Mouse (Mus musculus): ENCODE results near the gene Psmg4. TPM values are rescaled to one million over a fixed set of nuclear protein-coding genes. Genes with fewer than 3 reads are reported as not detected.
A peak's percentile ranks its signal among the peaks of the same experiment; 100 is the strongest.

Psmg4 gene
- polyA plus RNA-seq, 1 experiment: 45.3 TPM

- Histone ChIP-seq H3K4me3 (replicated peaks; ENCODE audit: insufficient read depth, low read depth, low read length) (no peak overlapping the region), H3K27me3 (ENCODE audit: control insufficient read depth, insufficient read depth, low read length) (no peaks in the 10 kb centered on the region), H3K4me1 (ENCODE audit: control insufficient read depth, insufficient read depth, low read length) (no peaks in the 10 kb centered on the region), H3K27ac (ENCODE audit: insufficient read depth, low read length) (no peak overlapping the region)
- no peak for DNase-seq
- WGBS: 37% methylated on average over 4 of the region's 4 CpGs
- no peak for TF ChIP-seq CTCF (IDR thresholded peaks at IDR 0.05; ENCODE audit: borderline replicate concordance, insufficient read depth, low read depth, low read length)
- no peak for TF ChIP-seq POLR2A (IDR thresholded peaks at IDR 0.05; ENCODE audit: borderline replicate concordance, insufficient read depth, low read length)
These were observed 48.6 kb downstream of the Psmg4 start for GRCm38 (mm10) chr13:34211261-34211775.

- H3K4me3 ChIP-seq (replicated peaks; ENCODE audit: insufficient read depth, low read depth, low read length): no peak overlapping the region
- no peaks in the 10 kb centered on the region for H3K4me1 ChIP-seq (ENCODE audit: control insufficient read depth, insufficient read depth, low read length)
- WGBS: 84% methylated on average over 10 of the region's 10 CpGs
- H3K27me3 ChIP-seq (ENCODE audit: control insufficient read depth, insufficient read depth, low read length): no peaks in the 10 kb centered on the region
- no peak overlapping the region for H3K27ac ChIP-seq (ENCODE audit: insufficient read depth, low read length)
- TF ChIP-seq CTCF (IDR thresholded peaks at IDR 0.05; ENCODE audit: borderline replicate concordance, insufficient read depth, low read depth, low read length) (no peak), POLR2A (IDR thresholded peaks at IDR 0.05; ENCODE audit: borderline replicate concordance, insufficient read depth, low read length) (no peak)
- no peak for DNase-seq
These were observed 50.0 kb downstream of the Psmg4 start for GRCm38 (mm10) chr13:34212735-34213212.

GRCm38 (mm10) chr13:34214855-34215254 is 52.1 kb downstream of the Psmg4 start:
- WGBS: 73% methylated on average over 3 of the region's 3 CpGs
- Histone ChIP-seq H3K27ac (ENCODE audit: insufficient read depth, low read length) (no peak overlapping the region), H3K27me3 (ENCODE audit: control insufficient read depth, insufficient read depth, low read length) (no peaks in the 10 kb centered on the region), H3K4me1 (ENCODE audit: control insufficient read depth, insufficient read depth, low read length) (no peaks in the 10 kb centered on the region), H3K4me3 (replicated peaks; ENCODE audit: insufficient read depth, low read depth, low read length) (no peak overlapping the region)
- DNase-seq: no peak
- no peak for TF ChIP-seq CTCF (IDR thresholded peaks at IDR 0.05; ENCODE audit: borderline replicate concordance, insufficient read depth, low read depth, low read length)
- TF ChIP-seq POLR2A (IDR thresholded peaks at IDR 0.05; ENCODE audit: borderline replicate concordance, insufficient read depth, low read length): no peak

DNA sequence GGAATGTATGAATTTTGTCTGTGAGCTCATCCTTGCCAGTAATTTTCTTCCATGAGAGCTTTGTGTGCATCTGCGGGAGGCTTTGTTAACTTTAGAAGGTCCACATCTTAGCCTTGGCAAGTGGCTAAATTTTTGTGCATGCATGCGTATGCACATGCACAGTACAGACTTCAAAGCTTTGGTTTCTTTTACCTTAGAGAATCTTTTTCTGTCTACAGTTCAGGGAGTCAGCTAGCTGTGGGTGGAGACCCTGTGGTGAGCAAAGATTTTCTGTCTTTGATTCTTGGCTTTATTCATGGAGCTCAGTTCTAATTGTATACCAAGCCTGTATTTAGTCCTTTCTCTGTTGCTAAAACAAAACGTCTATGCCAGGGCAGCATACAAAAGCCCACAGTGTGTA is 56.0 kb downstream of the Psmg4 start:
- H3K27me3 ChIP-seq (ENCODE audit: control insufficient read depth, insufficient read depth, low read length): no peaks in the 10 kb centered on the region
- TF ChIP-seq POLR2A (IDR thresholded peaks at IDR 0.05; ENCODE audit: borderline replicate concordance, insufficient read depth, low read length) (no peak), CTCF (IDR thresholded peaks at IDR 0.05; ENCODE audit: borderline replicate concordance, insufficient read depth, low read depth, low read length) (no peak)
- WGBS: 41% methylated on average over 3 of the region's 3 CpGs

DNA sequence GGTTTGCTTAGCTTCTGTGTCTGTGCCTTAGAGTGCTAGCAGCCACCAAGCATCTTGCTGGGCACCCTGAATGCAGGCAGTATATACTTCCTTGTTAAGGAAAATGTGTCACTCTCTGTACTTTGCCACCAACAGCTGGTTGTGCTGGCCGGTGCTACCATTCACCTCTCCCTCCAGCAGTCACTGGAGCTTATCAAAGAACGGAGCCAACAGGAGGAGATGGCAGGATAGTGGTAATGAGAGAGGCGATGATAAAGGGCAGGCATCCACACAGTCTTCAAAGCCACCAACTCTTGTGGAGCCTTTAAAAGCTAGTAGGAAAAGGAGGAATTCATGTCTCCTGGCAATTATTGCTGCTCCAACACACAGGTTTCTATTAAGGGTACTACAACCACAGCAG is 57.0 kb downstream of the Psmg4 start:
- H3K4me3 ChIP-seq (replicated peaks; ENCODE audit: insufficient read depth, low read depth, low read length): no peak overlapping the region
- H3K4me1 ChIP-seq (ENCODE audit: control insufficient read depth, insufficient read depth, low read length): peaks cover 8% of the 10 kb centered on the region
- TF ChIP-seq POLR2A (IDR thresholded peaks at IDR 0.05; ENCODE audit: borderline replicate concordance, insufficient read depth, low read length) (no peak), CTCF (IDR thresholded peaks at IDR 0.05; ENCODE audit: borderline replicate concordance, insufficient read depth, low read depth, low read length) (no peak)
- H3K27me3 ChIP-seq (ENCODE audit: control insufficient read depth, insufficient read depth, low read length): no peaks in the 10 kb centered on the region
- no peak overlapping the region for H3K27ac ChIP-seq (ENCODE audit: insufficient read depth, low read length)
- 80% methylated on average over 3 of the region's 3 CpGs for WGBS
- no peak for DNase-seq

More for the DNA sequence above, 56.0 kb downstream of the Psmg4 start:
- H3K4me1 ChIP-seq (ENCODE audit: control insufficient read depth, insufficient read depth, low read length): peaks cover 8% of the 10 kb centered on the region
- H3K27ac ChIP-seq (ENCODE audit: insufficient read depth, low read length): no peak overlapping the region
- DNase-seq: no peak
- no peak overlapping the region for H3K4me3 ChIP-seq (replicated peaks; ENCODE audit: insufficient read depth, low read depth, low read length)

DNA sequence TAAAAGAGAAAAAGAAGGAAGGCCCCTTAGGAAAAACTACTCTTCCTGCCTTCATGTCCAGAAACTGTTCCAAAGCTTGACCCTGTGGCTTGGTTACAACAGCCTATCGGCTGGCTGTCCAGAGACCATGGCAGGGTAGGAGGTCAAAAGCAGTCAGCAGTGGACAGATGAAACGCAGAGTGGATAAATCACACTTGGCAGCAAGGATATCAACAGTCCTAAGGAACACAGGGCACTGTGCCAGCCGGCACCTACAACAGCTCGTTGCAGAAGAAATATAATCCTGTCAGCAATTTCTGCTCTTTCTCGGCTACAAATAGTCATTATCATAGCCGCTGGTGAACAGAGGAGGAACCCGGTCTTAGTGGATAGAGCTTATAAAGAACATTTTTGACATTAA is 60.2 kb downstream of the Psmg4 start:
- WGBS: 7% methylated on average over 7 of the region's 7 CpGs
- no peak for TF ChIP-seq POLR2A (IDR thresholded peaks at IDR 0.05; ENCODE audit: borderline replicate concordance, insufficient read depth, low read length)
- no peak for TF ChIP-seq CTCF (IDR thresholded peaks at IDR 0.05; ENCODE audit: borderline replicate concordance, insufficient read depth, low read depth, low read length)
- DNase-seq: peak; percentile 64 to 73
- Histone ChIP-seq H3K4me1 (ENCODE audit: control insufficient read depth, insufficient read depth, low read length) (peaks cover 8% of the 10 kb centered on the region), H3K27me3 (ENCODE audit: control insufficient read depth, insufficient read depth, low read length) (no peaks in the 10 kb centered on the region), H3K27ac (ENCODE audit: insufficient read depth, low read length) (peak overlapping the region; percentile 13; the same call in 1 of the 2 replicates), H3K4me3 (replicated peaks; ENCODE audit: insufficient read depth, low read depth, low read length) (no peak overlapping the region)

DNA sequence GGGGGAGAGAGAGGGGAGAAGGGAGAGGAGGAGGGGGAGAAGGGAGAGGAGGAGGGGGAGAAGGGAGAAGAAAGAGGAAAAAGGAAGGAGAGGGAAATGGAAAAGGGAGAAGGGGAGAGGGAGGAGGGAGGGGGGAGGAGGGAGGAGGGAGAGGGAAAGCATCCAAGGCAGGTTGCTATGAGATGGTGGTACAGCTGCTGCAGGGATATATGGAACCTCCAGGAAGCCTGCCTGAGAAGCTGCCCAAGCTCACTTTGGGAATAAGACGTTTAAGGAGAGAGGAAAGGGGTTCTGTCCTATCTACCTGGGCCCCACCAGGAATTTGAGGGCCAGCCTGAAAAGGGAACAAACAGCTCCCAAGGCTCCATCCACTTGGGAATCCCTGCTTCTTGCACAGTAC is 64.2 kb downstream of the Psmg4 start:
- TF ChIP-seq POLR2A (IDR thresholded peaks at IDR 0.05; ENCODE audit: borderline replicate concordance, insufficient read depth, low read length) (no peak), CTCF (IDR thresholded peaks at IDR 0.05; ENCODE audit: borderline replicate concordance, insufficient read depth, low read depth, low read length) (no peak)
- no peak for DNase-seq
- Histone ChIP-seq H3K27me3 (ENCODE audit: control insufficient read depth, insufficient read depth, low read length) (no peaks in the 10 kb centered on the region), H3K4me1 (ENCODE audit: control insufficient read depth, insufficient read depth, low read length) (peaks cover 8% of the 10 kb centered on the region), H3K4me3 (replicated peaks; ENCODE audit: insufficient read depth, low read depth, low read length) (no peak overlapping the region), H3K27ac (ENCODE audit: insufficient read depth, low read length) (no peak overlapping the region)
- 29% methylated on average over 1 of the region's 1 CpGs for WGBS

Other genes with a start within 250 kb of the Psmg4 start
- 13.0 and 13.9 TPM in 2 replicates for gene Nqo2, start 198.3 kb upstream of the Psmg4 start, polyA plus RNA-seq (2012; rRNA removed)
- gene Ripk1, start 160.6 kb upstream of the Psmg4 start, polyA plus RNA-seq (2012; rRNA removed): 3.4 and 3.8 TPM in 2 replicates
- 47.2 and 49.6 TPM in 2 replicates for gene Serpinb6a, start 160.2 kb upstream of the Psmg4 start, polyA plus RNA-seq (2012; rRNA removed)
- 70.8 and 75.3 TPM in 2 replicates for gene Bphl, start 125.4 kb upstream of the Psmg4 start, polyA plus RNA-seq (2012; rRNA removed)
- gene Tubb2a, start 85.0 kb upstream of the Psmg4 start, polyA plus RNA-seq (2012; rRNA removed): 850 and 867 TPM in 2 replicates
- gene Tubb2b, start 32.5 kb upstream of the Psmg4 start, polyA plus RNA-seq (2012; rRNA removed): 224 and 255 TPM in 2 replicates
- 43.9 and 44.9 TPM in 2 replicates for gene Slc22a23, start 182.2 kb downstream of the Psmg4 start, polyA plus RNA-seq (2012; rRNA removed)